Mouse (Mus musculus): ENCODE measurements at regions not wholly inside any gene's neighbourhood (a gene's known extent, or its start where the extent isn't known, plus 50 kb on each side); places are given as distances from the start of the nearest gene placed in this dataset.

GRCm38 (mm10) chr5:53385513-53386148 is 80.3 kb upstream of the Rbpj start:
- TF ChIP-seq CTCF (IDR thresholded peaks at IDR 0.05) (no peak), EP300 (IDR thresholded peaks at IDR 0.05) (no peak)
